Comparison of ENCODE assay signal across 8 mouse cellular contexts in the genomic region with DNA sequence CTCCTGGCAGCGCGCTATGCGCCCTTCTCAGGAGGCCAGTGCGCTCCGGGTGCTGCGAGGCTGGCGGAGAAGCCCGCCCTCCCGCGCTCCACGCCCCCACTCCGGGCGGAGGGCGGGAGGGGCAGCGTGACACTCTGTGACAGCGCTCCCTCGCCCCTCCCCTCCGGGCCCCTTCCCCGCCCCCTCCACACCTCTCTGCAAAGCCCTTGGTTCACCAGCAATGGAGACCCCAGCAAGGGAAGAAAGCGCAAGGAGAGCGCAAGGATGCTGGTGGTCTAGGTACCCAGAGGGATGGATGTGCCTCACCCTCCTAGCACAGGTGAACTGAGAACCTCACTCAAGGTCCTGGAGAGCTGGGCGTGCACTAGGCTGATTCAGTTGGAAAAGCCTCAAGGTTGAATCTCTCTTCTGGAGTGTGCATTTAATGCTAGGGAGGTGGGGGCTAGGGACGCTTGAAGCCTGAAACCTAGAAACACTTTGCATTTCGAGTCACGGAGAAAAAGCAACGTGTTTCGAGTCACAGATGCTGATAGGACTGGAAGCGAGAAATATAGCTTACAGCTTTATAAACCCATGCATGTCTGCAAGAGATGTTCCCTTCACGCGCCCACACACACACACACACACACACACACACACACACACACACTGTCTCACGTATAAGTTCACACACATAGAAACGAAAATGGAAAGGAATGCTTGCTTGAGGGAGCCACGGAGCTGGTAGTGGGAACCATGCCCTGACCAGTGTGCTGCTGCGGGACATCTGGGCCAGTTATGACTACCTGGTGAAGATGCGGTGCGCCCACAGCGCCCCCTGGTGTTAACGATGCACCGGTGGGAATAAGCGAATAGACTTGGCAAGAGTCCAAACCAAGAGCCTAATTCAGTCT. TPM values are rescaled to one million over a fixed set of nuclear protein-coding genes. Genes with fewer than 3 reads are reported as not detected.
A peak's percentile ranks its signal among the peaks of the same experiment; 100 is the strongest.
DNase-seq lines count a peak whose midpoint lies in the region; ATAC-seq and TF ChIP-seq lines count a peak whose summit lies in the region.

A gene (minus strand): TSS at position 106 of the 893 bp plus-strand sequence.

- peak; percentile 72 for TF ChIP-seq RAD21 in CH12.LX (IDR thresholded peaks at IDR 0.05; ENCODE audit: low read depth, low read length)

- ATAC-seq in forebrain, embryonic 11.5 days (replicated peaks; ENCODE audit: low FRiP score) = peak; percentile 67
- peak; percentile 66 for ATAC-seq in heart, postnatal 0 days (ENCODE audit: insufficient read depth, low read depth)
- no peak; the same call in 1 of the 2 replicates for ATAC-seq in liver, embryonic 15.5 days (ENCODE audit: insufficient read depth)
- ATAC-seq in neural tube, embryonic 13.5 days (ENCODE audit: low read depth) = peak; percentile 86

- 3% methylated on average over 38 of the region's 40 CpGs for WGBS in forebrain, embryonic 11.5 days
- WGBS in heart, postnatal 0 days = 5% methylated on average over 36 of the region's 40 CpGs
- whole genome bisulfite sequencing in liver, embryonic 15.5 days (ENCODE audit: insufficient replicate concordance) = 4% methylated on average over 40 of the region's 40 CpGs
- WGBS in neural tube, embryonic 13.5 days = 3% methylated on average over 26 of the region's 40 CpGs

- TF ChIP-seq CTCF in CH12.LX (conservative IDR thresholded peaks at IDR 0.05 in 1 of 2, IDR thresholded peaks at IDR 0.05 in 1 of 2; ENCODE audit: low read depth in 2 of 2, low read length in 2 of 2) = peak; percentile 56 to 86
- TF ChIP-seq CTCF in heart, postnatal 0 days (IDR thresholded peaks at IDR 0.05; ENCODE audit: low read depth) = peak; percentile 84

- peaks cover 12 to 28% of the 10 kb centered on the region in 2 experiments for H3K4me1 ChIP-seq in CH12.LX (ENCODE audit: control insufficient read depth in 1 of 2, insufficient read depth in 2 of 2)
- H3K4me1 ChIP-seq in forebrain, embryonic 11.5 days (replicated peaks; ENCODE audit: control insufficient read depth, insufficient read depth, low read length) = peaks cover 10% of the 10 kb centered on the region; the same call in 1 of the 2 replicates
- H3K4me1 ChIP-seq in heart, postnatal 0 days (ENCODE audit: control insufficient read depth, insufficient read depth) = 0 out of 2 replicates have a peak, but pooled peaks cover 5% of the 10 kb centered on the region
- H3K4me1 ChIP-seq in liver, embryonic 15.5 days (replicated peaks) = peaks cover 11% of the 10 kb centered on the region
- H3K4me1 ChIP-seq in neural tube, embryonic 13.5 days (replicated peaks) = peaks cover 33% of the 10 kb centered on the region

- H3K36me3 ChIP-seq in CH12.LX (replicated peaks in 1 of 2; ENCODE audit: control insufficient read depth in 1 of 2, insufficient read depth in 1 of 2, low read length in 1 of 2) = no peaks in the 10 kb centered on the region
- H3K36me3 ChIP-seq in forebrain, embryonic 11.5 days (ENCODE audit: control insufficient read depth, insufficient read depth, low read length) = no peaks in the 10 kb centered on the region
- H3K36me3 ChIP-seq in heart, postnatal 0 days (replicated peaks; ENCODE audit: control insufficient read depth, insufficient read depth, low read length) = no peaks in the 10 kb centered on the region
- no peaks in the 10 kb centered on the region for H3K36me3 ChIP-seq in liver, embryonic 15.5 days (replicated peaks)
- no peaks in the 10 kb centered on the region for H3K36me3 ChIP-seq in neural tube, embryonic 13.5 days

- no peak for TF ChIP-seq POLR2A in CH12.LX (IDR thresholded peaks at IDR 0.05; ENCODE audit: low read depth, low read length)

- no peaks in the 10 kb centered on the region for H3K9me3 ChIP-seq in CH12.LX (replicated peaks; ENCODE audit: low read length)
- no peaks in the 10 kb centered on the region for H3K9me3 ChIP-seq in forebrain, embryonic 11.5 days (ENCODE audit: control insufficient read depth, low read length)
- no peaks in the 10 kb centered on the region for H3K9me3 ChIP-seq in heart, postnatal 0 days (replicated peaks; ENCODE audit: control insufficient read depth, low read length)
- no peaks in the 10 kb centered on the region for H3K9me3 ChIP-seq in liver, embryonic 15.5 days (replicated peaks)
- no peaks in the 10 kb centered on the region for H3K9me3 ChIP-seq in neural tube, embryonic 13.5 days

- no peaks in the 10 kb centered on the region for H3K27me3 ChIP-seq in CH12.LX (replicated peaks)
- H3K27me3 ChIP-seq in forebrain, embryonic 11.5 days (ENCODE audit: control insufficient read depth, insufficient read depth, low read length) = peaks cover 20% of the 10 kb centered on the region
- H3K27me3 ChIP-seq in heart, postnatal 0 days (ENCODE audit: control insufficient read depth, insufficient read depth, low read length) = peaks cover 78% of the 10 kb centered on the region
- H3K27me3 ChIP-seq in liver, embryonic 15.5 days = peaks cover 57% of the 10 kb centered on the region
- peaks cover 44% of the 10 kb centered on the region for H3K27me3 ChIP-seq in neural tube, embryonic 13.5 days

- no peak within 1 kb of the TSS for H3K27ac ChIP-seq in CH12.LX (ENCODE audit: insufficient read depth, low read depth)
- H3K27ac ChIP-seq in forebrain, embryonic 11.5 days (ENCODE audit: low read depth, low read length) = no peak within 1 kb of the TSS
- H3K27ac ChIP-seq in heart, postnatal 0 days (ENCODE audit: low read depth) = no peak within 1 kb of the TSS
- H3K27ac ChIP-seq in liver, embryonic 15.5 days (replicated peaks) = no peak within 1 kb of the TSS
- no peak within 1 kb of the TSS for H3K27ac ChIP-seq in neural tube, embryonic 13.5 days (replicated peaks)

- TF ChIP-seq EP300 in CH12.LX (IDR thresholded peaks at IDR 0.05; ENCODE audit: low read length) = no peak
- TF ChIP-seq EP300 in heart, postnatal 0 days (IDR thresholded peaks at IDR 0.05; ENCODE audit: low read depth) = no peak

- in situ Hi-C loops in CH12.LX (cut with MboI; ENCODE audit: low pct_ligation_motif_present, low pct_unique_long_range_greater_than_20kb, low sequenced_read_pairs) = loop anchor here (5.0 to 10.0 kb wide), 2 partner anchors 46 to 61 kb away; no protein-coding TSS in a partner anchor

- H3K79me2 ChIP-seq in CH12.LX (replicated peaks; ENCODE audit: control insufficient read depth, extremely low read depth, insufficient read depth, poor library complexity, severe bottlenecking) = no peaks in the 10 kb centered on the region

- no peak within 1 kb of the TSS for H3K9ac ChIP-seq in CH12.LX (ENCODE audit: insufficient read depth, low read depth)
- peak within 1 kb of the TSS; percentile 43 for H3K9ac ChIP-seq in forebrain, embryonic 11.5 days (ENCODE audit: low read length)
- no peak within 1 kb of the TSS for H3K9ac ChIP-seq in heart, postnatal 0 days (replicated peaks; ENCODE audit: low read depth, low read length)
- no peak within 1 kb of the TSS for H3K9ac ChIP-seq in liver, embryonic 15.5 days
- H3K9ac ChIP-seq in neural tube, embryonic 13.5 days = peak within 1 kb of the TSS; percentile 74

- dilution Hi-C loops in CH12.LX (cut with MboI; ENCODE audit: extremely low pct_ligation_motif_present, extremely low pct_unique_long_range_greater_than_20kb, low sequenced_read_pairs) = no loop called here

- DNase-seq in CH12.LX (ENCODE audit: extremely low read depth) = peak; percentile 72
- peak; percentile 26 for DNase-seq in c-Kit-negative CD71-positive TER-119-positive erythroid progenitor cells, embryonic 14.5 days (ENCODE audit: low read depth, low spot score)
- peak; percentile 88 for DNase-seq in forebrain, embryonic 11.5 days (ENCODE audit: low spot score)
- peak; percentile 59 for DNase-seq in heart, postnatal 0 days (ENCODE audit: low spot score)
- DNase-seq in kidney, postnatal 36 days = peak; percentile 82 to 92
- peak; percentile 85 for DNase-seq in testis, postnatal 10 days (ENCODE audit: low spot score)

- H3K4me3 ChIP-seq in CH12.LX (replicated peaks in 1 of 3; ENCODE audit: low read depth in 2 of 3, low read length in 2 of 3, poor library complexity in 1 of 3) = peak within 1 kb of the TSS in 1 of 3 experiments; percentile 7
- H3K4me3 ChIP-seq in forebrain, embryonic 11.5 days (ENCODE audit: low read depth, low read length) = peak within 1 kb of the TSS; percentile 41
- H3K4me3 ChIP-seq in heart, postnatal 0 days (ENCODE audit: low read depth, low read length) = peak within 1 kb of the TSS; percentile 40
- H3K4me3 ChIP-seq in liver, embryonic 15.5 days (replicated peaks) = peak within 1 kb of the TSS; percentile 27
- peak within 1 kb of the TSS; percentile 49 for H3K4me3 ChIP-seq in neural tube, embryonic 13.5 days

- peak within 1 kb of the TSS; percentile 2 for H3K4me2 ChIP-seq in CH12.LX (ENCODE audit: insufficient read depth, low read depth, poor library complexity, severe bottlenecking)
- peak within 1 kb of the TSS; percentile 79 for H3K4me2 ChIP-seq in forebrain, embryonic 11.5 days (ENCODE audit: low read depth, low read length, severe bottlenecking)
- peak within 1 kb of the TSS; percentile 60 for H3K4me2 ChIP-seq in heart, postnatal 0 days (ENCODE audit: low read depth, low read length)
- peak within 1 kb of the TSS; percentile 57 for H3K4me2 ChIP-seq in liver, embryonic 15.5 days
- H3K4me2 ChIP-seq in neural tube, embryonic 13.5 days = peak within 1 kb of the TSS; percentile 76

TF ChIP-seq in CH12.LX, 34 proteins besides CTCF, POLR2A, EP300 and RAD21 (continues in another document):
- TF ChIP-seq MAX (IDR thresholded peaks at IDR 0.05; ENCODE audit: low read length) (no peak; the same call in 1 of the 2 replicates), ZMIZ1 (IDR thresholded peaks at IDR 0.05; ENCODE audit: low read depth, low read length) (no peak), PAX5 (IDR thresholded peaks at IDR 0.05; ENCODE audit: low read length) (no peak), MYC (IDR thresholded peaks at IDR 0.05; ENCODE audit: low read depth, low read length) (no peak), SMC3 (IDR thresholded peaks at IDR 0.05; ENCODE audit: low read depth, low read length) (peak; percentile 92), MAZ (IDR thresholded peaks at IDR 0.05; ENCODE audit: low read depth, low read length) (no peak), USF2 (conservative IDR thresholded peaks at IDR 0.05; ENCODE audit: low read depth, low read length) (no peak), IRF4 (IDR thresholded peaks at IDR 0.05; ENCODE audit: low read depth, low read length) (peak; percentile 64), MEF2A (IDR thresholded peaks at IDR 0.05; ENCODE audit: borderline replicate concordance, low read depth, low read length) (peak; percentile 42; the same call in 1 of the 2 replicates), ZC3H11A (IDR thresholded peaks at IDR 0.05; ENCODE audit: low read depth, low read length) (peak; percentile 50; the same call in 1 of the 2 replicates)

RNA-seq across cellular contexts. Expression of the gene that starts here (rescaled TPM):
- 0.34 and 0.42 TPM in 2 replicates for total RNA-seq in CH12.LX (2012; rRNA removed)
- 0.51 and 0.80 TPM in 2 replicates for total RNA-seq in CH12.LX (2014; rRNA removed)
- 0.61 and 0.67 TPM in 2 replicates for polyA plus RNA-seq in CH12.LX (2012; ENCODE audit: insufficient read length, low read depth)
- 0.55 and 1.1 TPM in 2 replicates for polyA plus RNA-seq in forebrain, embryonic 11.5 days (2014; fragmentation: Nextera tagmentation; extraction: Ambion mirVana)
- total RNA-seq in heart, postnatal 0 days (2014; rRNA removed; ENCODE audit: low replicate concordance) = 1.0 and 11.4 TPM in 2 replicates
- polyA plus RNA-seq in heart, postnatal 0 days (2015; fragmentation: Nextera tagmentation; extraction: Ambion mirVana) = 0.49 and 0.92 TPM in 2 replicates
- 0.06 and 0.10 TPM in 2 replicates for polyA plus RNA-seq in liver, embryonic 15.5 days (2015; fragmentation: Nextera tagmentation; extraction: Ambion mirVana)
- polyA plus RNA-seq in neural tube, embryonic 13.5 days (2015; fragmentation: Nextera tagmentation; extraction: Ambion mirVana) = 5.5 and 5.6 TPM in 2 replicates

Comparison
In these comparisons a context has a peak if more than half of its experiments do, and no peak if none do; other contexts are left out.
1. Peak in DNase-seq and H3K4me2 ChIP-seq in CH12.LX; RNA of the gene not detected or under 1 TPM.
2. DNase-seq: peak in every context shown above with its lines; median percentile 88 in forebrain, embryonic 11.5 days; 87 in kidney, postnatal 36 days; 85 in testis, postnatal 10 days; 72 in CH12.LX; 59 in heart, postnatal 0 days; 26 in c-Kit-negative CD71-positive TER-119-positive erythroid progenitor cells, embryonic 14.5 days.
3. H3K4me2 ChIP-seq: peak in every context shown above with its lines; median percentile 79 in forebrain, embryonic 11.5 days; 76 in neural tube, embryonic 13.5 days; 60 in heart, postnatal 0 days; 57 in liver, embryonic 15.5 days; 2 in CH12.LX.
4. H3K9ac ChIP-seq: peak in forebrain, embryonic 11.5 days (single experiment) and neural tube, embryonic 13.5 days (single experiment); none in CH12.LX (single experiment), heart, postnatal 0 days (single experiment) and liver, embryonic 15.5 days (single experiment).